Mouse (Mus musculus) intestine, postnatal 0 days (tissue): ENCODE measurements at regions not wholly inside any gene's neighbourhood (a gene's known extent, or its start where the extent isn't known, plus 50 kb on each side); places are given as distances from the start of the nearest gene placed in this dataset.
A peak's percentile ranks its signal among the peaks of the same experiment; 100 is the strongest.

Source experiments
- ATAC-seq: fragments of 200-750 bp; cut with Nextera tagmentation; 2 replicates; pipeline ENCODE4 v1.8.0; 2017; ENCODE audit warnings: mild to moderate bottlenecking, moderate TSS enrichment, moderate library complexity
- H3K27ac ChIP-seq: fragments of 300-500 bp; sonication (generic); 2 replicates; pipeline ENCODE4 v1.5.1; 2014; ENCODE audit warnings: mild to moderate bottlenecking, low read depth, low read length, moderate library complexity
- H3K27me3 ChIP-seq: fragments of 300-500 bp; sonication (generic); replicated peaks from 2 replicates; pipeline ENCODE4 v1.6.1; 2014; ENCODE audit warnings: low read length, mixed read lengths; ENCODE audit not compliant: control insufficient read depth, insufficient read depth
- H3K36me3 ChIP-seq: fragments of 300-500 bp; sonication (generic); 2 replicates; pipeline ENCODE4 v1.6.1; 2014; ENCODE audit warnings: mild to moderate bottlenecking, moderate library complexity; ENCODE audit not compliant: control insufficient read depth, insufficient read depth
- H3K4me1 ChIP-seq: fragments of 300-500 bp; sonication (generic); replicated peaks from 2 replicates; pipeline ENCODE4 v1.6.1; 2014; ENCODE audit warnings: antibody characterized with exemption, low read length, mixed read lengths; ENCODE audit not compliant: control insufficient read depth, insufficient read depth
- H3K4me2 ChIP-seq: fragments of 300-500 bp; sonication (generic); replicated peaks from 2 replicates; pipeline ENCODE4 v1.6.1; 2014; ENCODE audit warnings: low read depth, mild to moderate bottlenecking, moderate library complexity
- H3K4me3 ChIP-seq: fragments of 300-500 bp; sonication (generic); 2 replicates; pipeline ENCODE4 v1.5.1; 2014; ENCODE audit warnings: low read depth, low read length
- H3K9ac ChIP-seq: fragments of 300-500 bp; sonication (generic); 2 replicates; pipeline ENCODE4 v1.6.1; 2014; ENCODE audit warnings: mild to moderate bottlenecking, low read depth, low read length
- H3K9me3 ChIP-seq: fragments of 300-500 bp; sonication (generic); 2 replicates; pipeline ENCODE4 v1.6.1; 2016; ENCODE audit warnings: mixed run types; ENCODE audit not compliant: control insufficient read depth
- CTCF ChIP-seq: sonication (generic); IDR thresholded peaks from 2 replicates; pipeline ENCODE4 v1.5.1; 2016; ENCODE audit warnings: low read depth, mild to moderate bottlenecking, control low read depth, antibody characterized with exemption, moderate library complexity
- WGBS: fragments of 180-500 bp; shearing (Covaris S2); extraction: QIAGEN DNeasy Blood & Tissue Kit; methylation state at CpG from one replicate; pipeline ENCODE4 v1.1.7; 2014; 5-methylcytosine and 5-hydroxymethylcytosine counted together

GRCm38 (mm10) chr1:168975037-168975698 lies 543.1 kb upstream of the Pbx1 start:
- Histone ChIP-seq H3K36me3 (no peaks in the 10 kb centered on the region), H3K27ac (no peak overlapping the region), H3K4me2 (no peak overlapping the region), H3K9ac (no peak overlapping the region), H3K9me3 (no peaks in the 10 kb centered on the region), H3K4me1 (no peaks in the 10 kb centered on the region), H3K4me3 (no peak overlapping the region), H3K27me3 (no peaks in the 10 kb centered on the region)
- 71% methylated on average over 8 of the region's 8 CpGs for WGBS
- no peak for TF ChIP-seq CTCF
- ATAC-seq: no peak

DNA sequence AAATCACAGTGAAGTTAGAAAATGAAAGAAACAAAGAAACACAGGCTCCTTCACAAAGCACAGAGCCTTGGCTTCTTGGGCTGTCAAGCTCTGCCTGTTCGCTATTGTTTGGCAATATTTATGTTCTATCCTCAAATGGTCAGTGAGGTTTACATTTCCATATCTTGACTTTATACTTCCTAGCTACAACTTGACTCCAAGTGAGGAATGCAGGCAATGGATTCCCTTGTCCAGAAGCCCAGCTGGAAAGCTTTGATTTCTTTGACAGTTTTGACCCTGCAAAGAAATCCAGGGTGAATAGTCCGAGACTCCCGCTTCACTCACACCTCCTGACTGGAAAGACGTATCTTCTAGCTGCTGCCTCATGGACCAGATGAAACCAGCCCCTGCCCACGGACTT lies 537.3 kb upstream of the Pbx1 start:
- no peaks in the 10 kb centered on the region for H3K9me3 ChIP-seq
- ATAC-seq: no peak
- H3K36me3 ChIP-seq: no peaks in the 10 kb centered on the region
- H3K4me1 ChIP-seq: no peaks in the 10 kb centered on the region
- no peak overlapping the region for H3K9ac ChIP-seq
- no peak overlapping the region for H3K27ac ChIP-seq
- H3K27me3 ChIP-seq: no peaks in the 10 kb centered on the region
- H3K4me2 ChIP-seq: no peak overlapping the region
- no peak for TF ChIP-seq CTCF
- no peak overlapping the region for H3K4me3 ChIP-seq
- 58% methylated on average over 5 of the region's 5 CpGs for WGBS

DNA sequence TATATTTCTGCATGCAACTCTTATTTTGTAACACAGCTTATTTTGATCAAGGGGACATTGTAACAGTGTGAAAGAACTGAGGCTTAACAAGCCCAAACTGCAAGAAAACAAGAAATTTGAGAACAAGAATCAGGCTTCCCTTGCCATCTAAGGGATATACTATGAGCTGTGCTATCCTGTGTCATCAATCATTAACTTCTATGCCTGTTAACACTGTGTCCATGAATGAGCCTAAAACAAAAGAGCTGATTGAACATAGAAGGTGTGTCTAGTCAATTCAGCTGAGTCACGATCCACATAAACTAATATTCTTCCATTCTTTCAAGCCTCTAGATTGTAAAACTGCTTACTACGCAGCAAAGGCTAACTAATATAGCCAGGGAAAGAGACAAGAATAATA lies 535.3 kb upstream of the Pbx1 start:
- no peaks in the 10 kb centered on the region for H3K4me1 ChIP-seq
- no peak for TF ChIP-seq CTCF
- no peaks in the 10 kb centered on the region for H3K9me3 ChIP-seq
- no peaks in the 10 kb centered on the region for H3K27me3 ChIP-seq
- peak; percentile 100 for ATAC-seq
- no peak overlapping the region for H3K9ac ChIP-seq
- H3K4me2 ChIP-seq: no peak overlapping the region
- WGBS: 34% methylated on average over 2 of the region's 2 CpGs
- H3K36me3 ChIP-seq: no peaks in the 10 kb centered on the region
- H3K4me3 ChIP-seq: no peak overlapping the region
- H3K27ac ChIP-seq: no peak overlapping the region

DNA sequence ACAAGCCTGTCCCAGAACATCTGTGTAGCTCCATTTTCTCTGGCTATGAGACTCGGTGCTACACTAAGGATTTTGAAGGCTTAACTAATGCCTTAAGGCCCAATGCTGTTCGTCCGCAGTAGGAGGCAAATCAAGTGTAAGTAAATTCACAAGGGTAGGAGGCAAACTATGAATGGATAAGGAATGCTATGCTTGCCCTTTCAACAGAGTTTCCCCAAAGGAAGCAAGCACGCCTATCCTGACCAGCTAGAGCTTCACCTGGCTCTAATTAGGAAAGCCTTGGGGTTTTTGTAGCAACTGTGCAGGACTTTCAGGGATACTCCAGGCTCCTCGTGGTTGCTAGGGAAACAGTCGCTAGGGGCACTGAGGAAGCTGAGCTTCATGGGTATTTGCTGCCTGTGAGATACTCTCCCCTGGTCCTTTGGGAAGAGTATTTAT lies 532.4 kb upstream of the Pbx1 start:
- Histone ChIP-seq H3K4me2 (no peak overlapping the region), H3K4me1 (no peaks in the 10 kb centered on the region), H3K9ac (no peak overlapping the region), H3K27me3 (no peaks in the 10 kb centered on the region), H3K36me3 (no peaks in the 10 kb centered on the region), H3K27ac (no peak overlapping the region), H3K4me3 (no peak overlapping the region), H3K9me3 (no peaks in the 10 kb centered on the region)
- WGBS: 80% methylated on average over 6 of the region's 6 CpGs
- no peak for ATAC-seq
- TF ChIP-seq CTCF: no peak

GRCm38 (mm10) chr1:168950947-168951346 lies 518.9 kb upstream of the Pbx1 start:
- no peak overlapping the region for H3K9ac ChIP-seq
- TF ChIP-seq CTCF: no peak
- H3K27ac ChIP-seq: no peak overlapping the region
- no peak overlapping the region for H3K4me2 ChIP-seq
- H3K36me3 ChIP-seq: no peaks in the 10 kb centered on the region
- no peaks in the 10 kb centered on the region for H3K27me3 ChIP-seq
- H3K4me1 ChIP-seq: no peaks in the 10 kb centered on the region
- no peaks in the 10 kb centered on the region for H3K9me3 ChIP-seq
- no peak overlapping the region for H3K4me3 ChIP-seq
- no peak for ATAC-seq

DNA sequence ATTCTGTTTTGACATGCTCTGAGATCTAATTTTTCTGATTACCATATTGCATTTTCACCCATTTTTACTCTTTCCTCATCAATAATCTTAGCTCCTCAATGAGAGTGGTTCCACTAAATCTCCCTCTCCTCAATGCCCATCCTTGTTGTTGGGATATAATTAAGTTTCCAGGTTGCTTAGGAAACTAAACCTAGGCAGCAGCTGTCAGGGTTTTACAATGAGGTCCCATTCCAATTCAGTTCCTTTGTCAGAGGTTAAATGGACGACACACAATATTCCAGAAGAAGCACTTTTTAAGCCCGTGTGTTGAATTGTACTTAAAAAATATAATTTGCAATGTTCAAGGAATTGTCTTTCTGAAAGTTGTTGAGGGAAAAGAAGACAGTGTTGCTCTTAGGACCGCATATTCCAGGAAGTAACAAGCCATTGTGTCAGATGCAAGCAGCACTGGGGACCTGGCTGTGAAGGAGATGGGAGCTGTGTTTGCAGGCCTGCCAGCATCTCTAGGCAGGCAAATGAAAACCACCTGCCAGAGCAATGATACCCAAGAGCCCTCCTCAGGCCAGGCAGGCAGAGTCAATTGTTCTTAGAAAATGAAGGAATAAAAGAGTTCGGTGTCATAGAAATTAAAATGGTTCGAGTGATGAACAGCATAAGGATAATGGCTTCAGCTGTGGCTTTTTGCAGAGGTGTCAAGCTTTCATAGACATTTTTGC lies 492.2 kb upstream of the Pbx1 start:
- H3K4me2 ChIP-seq: no peak overlapping the region
- no peak for TF ChIP-seq CTCF
- no peak overlapping the region for H3K4me3 ChIP-seq
- H3K27ac ChIP-seq: no peak overlapping the region
- ATAC-seq: no peak
- H3K36me3 ChIP-seq: no peaks in the 10 kb centered on the region
- H3K4me1 ChIP-seq: no peaks in the 10 kb centered on the region
- H3K9me3 ChIP-seq: no peaks in the 10 kb centered on the region
- no peak overlapping the region for H3K9ac ChIP-seq
- H3K27me3 ChIP-seq: no peaks in the 10 kb centered on the region
- 82% methylated on average over 5 of the region's 5 CpGs for WGBS
